Mouse (Mus musculus) liver, postnatal 0 days (tissue): ENCODE results near the gene Pkhd1. TPM values are rescaled to one million over a fixed set of nuclear protein-coding genes. Genes with fewer than 3 reads are reported as not detected.

Source experiments
- ATAC-seq: fragments of 200-750 bp; cut with Nextera tagmentation; 2 replicates; pipeline ENCODE4 v1.8.0; 2017; ENCODE audit warnings: mild to moderate bottlenecking, moderate library complexity
- DNase-seq: peaks from one replicate; pipeline ENCODE4 v3.0.0-alpha.2; 2016
- H3K27ac ChIP-seq: fragments of 300-500 bp; sonication (generic); 2 replicates; pipeline ENCODE4 v1.5.1; 2014; ENCODE audit warnings: antibody characterized with exemption, moderate library complexity, mild to moderate bottlenecking, low read depth
- H3K27me3 ChIP-seq: fragments of 300-500 bp; sonication (generic); 2 replicates; pipeline ENCODE4 v1.6.1; 2014; ENCODE audit warnings: low read length, control low read depth, mixed read lengths; ENCODE audit not compliant: insufficient read depth
- H3K36me3 ChIP-seq: fragments of 300-500 bp; sonication (generic); replicated peaks from 2 replicates; pipeline ENCODE4 v1.6.1; 2014; ENCODE audit warnings: mild to moderate bottlenecking, control low read depth, low read length, moderate library complexity, mixed read lengths; ENCODE audit not compliant: insufficient read depth
- H3K4me1 ChIP-seq: fragments of 300-500 bp; sonication (generic); 2 replicates; pipeline ENCODE4 v1.6.1; 2014; ENCODE audit warnings: antibody characterized with exemption, mild to moderate bottlenecking, control low read depth; ENCODE audit not compliant: insufficient read depth
- H3K4me2 ChIP-seq: fragments of 300-500 bp; sonication (generic); 2 replicates; pipeline ENCODE4 v1.6.1; 2014; ENCODE audit warnings: low read depth, mild to moderate bottlenecking, low read length, moderate library complexity, mixed read lengths
- H3K4me3 ChIP-seq: fragments of 300-500 bp; sonication (generic); 2 replicates; pipeline ENCODE4 v1.5.1; 2014; ENCODE audit warnings: low read depth, low read length
- H3K9ac ChIP-seq: fragments of 300-500 bp; sonication (generic); replicated peaks from 2 replicates; pipeline ENCODE4 v1.6.1; 2014; ENCODE audit warnings: mild to moderate bottlenecking, moderate library complexity
- H3K9me3 ChIP-seq: fragments of 300-500 bp; sonication (generic); 2 replicates; pipeline ENCODE4 v1.6.1; 2016; ENCODE audit warnings: mild to moderate bottlenecking, control low read depth, low read length, mixed read lengths
- CTCF ChIP-seq: sonication (generic); IDR thresholded peaks from 2 replicates; pipeline ENCODE4 v1.5.1; 2016; ENCODE audit warnings: antibody characterized with exemption, low read depth
- EP300 ChIP-seq: IDR thresholded peaks from 2 replicates; pipeline ENCODE4 v1.6.1; 2016; ENCODE audit warnings: antibody characterized with exemption, low read depth, mild to moderate bottlenecking
- whole genome bisulfite sequencing: fragments of 180-500 bp; shearing (Covaris S2); extraction: QIAGEN DNeasy Blood & Tissue Kit; methylation state at CpG from one replicate; pipeline ENCODE4 v1.1.7; 2014; ENCODE audit not compliant: insufficient replicate concordance; 5-methylcytosine and 5-hydroxymethylcytosine counted together
- polyA plus RNA-seq: library from polyadenylated mRNA; unstranded; fragments of >200 nt; fragmentation: Nextera tagmentation; extraction: Ambion mirVana; gene quantifications from 2 replicates; pipeline ENCODE4 v1.2.1, GENCODE M21; 2015

The Pkhd1 gene
- polyA plus RNA-seq, 1 experiment from 2014 or later, result 0.58 TPM

GRCm38 (mm10) chr1:20150016-20150415 is 467.8 kb downstream of the Pkhd1 start:
- Histone ChIP-seq H3K4me2 (no peak overlapping the region), H3K27me3 (no peaks in the 10 kb centered on the region), H3K27ac (no peak overlapping the region), H3K36me3 (no peaks in the 10 kb centered on the region), H3K4me1 (no peaks in the 10 kb centered on the region), H3K4me3 (no peak overlapping the region), H3K9ac (no peak overlapping the region), H3K9me3 (no peaks in the 10 kb centered on the region)
- ATAC-seq (peak; percentile 48), DNase-seq (no peak)
- WGBS, result 50% methylated on average over 2 of the region's 2 CpGs
- TF ChIP-seq CTCF, result no peak
- TF ChIP-seq EP300, result no peak

- H3K27me3 ChIP-seq, result no peaks in the 10 kb centered on the region
- ATAC-seq (no peak), DNase-seq (no peak)
- TF ChIP-seq EP300 (no peak), CTCF (no peak)
- no peak overlapping the region for H3K27ac ChIP-seq
- H3K9ac ChIP-seq, result no peak overlapping the region
- H3K9me3 ChIP-seq, result no peaks in the 10 kb centered on the region
- WGBS, result 69% methylated on average over 3 of the region's 3 CpGs
- H3K4me3 ChIP-seq, result no peak overlapping the region
- no peaks in the 10 kb centered on the region for H3K4me1 ChIP-seq
- H3K36me3 ChIP-seq, result no peaks in the 10 kb centered on the region
- H3K4me2 ChIP-seq, result no peak overlapping the region
Measured at GRCm38 (mm10) chr1:20136205-20136604, 481.7 kb downstream of the Pkhd1 start.

GRCm38 (mm10) chr1:20135065-20135618 is 482.7 kb downstream of the Pkhd1 start:
- ATAC-seq, result no peak
- H3K9ac ChIP-seq, result no peak overlapping the region
- no peak for DNase-seq
- H3K9me3 ChIP-seq, result no peaks in the 10 kb centered on the region
- no peak overlapping the region for H3K4me3 ChIP-seq
- 56% methylated on average over 4 of the region's 4 CpGs for whole genome bisulfite sequencing
- TF ChIP-seq CTCF (no peak), EP300 (no peak)
- H3K27ac ChIP-seq, result no peak overlapping the region
- no peak overlapping the region for H3K4me2 ChIP-seq
- no peaks in the 10 kb centered on the region for H3K27me3 ChIP-seq
- H3K36me3 ChIP-seq, result no peaks in the 10 kb centered on the region
- no peaks in the 10 kb centered on the region for H3K4me1 ChIP-seq

GRCm38 (mm10) chr1:20133636-20134035 is 484.2 kb downstream of the Pkhd1 start:
- H3K4me2 ChIP-seq, result no peak overlapping the region
- WGBS, result 83% methylated on average over 4 of the region's 4 CpGs
- H3K36me3 ChIP-seq, result no peaks in the 10 kb centered on the region
- no peak overlapping the region for H3K9ac ChIP-seq
- no peak for DNase-seq
- no peaks in the 10 kb centered on the region for H3K9me3 ChIP-seq
- H3K27me3 ChIP-seq, result no peaks in the 10 kb centered on the region
- H3K27ac ChIP-seq, result no peak overlapping the region
- no peaks in the 10 kb centered on the region for H3K4me1 ChIP-seq
- H3K4me3 ChIP-seq, result no peak overlapping the region
- no peak for TF ChIP-seq CTCF
- no peak for TF ChIP-seq EP300
- ATAC-seq, result no peak

GRCm38 (mm10) chr1:20131786-20132596 is 485.9 kb downstream of the Pkhd1 start:
- TF ChIP-seq CTCF (no peak), EP300 (peak; percentile 27; the same call in 1 of the 2 replicates)
- no peak overlapping the region for H3K9ac ChIP-seq
- H3K4me3 ChIP-seq, result no peak overlapping the region
- H3K4me2 ChIP-seq, result peak overlapping the region; percentile 43; the same call in 1 of the 2 replicates
- peak overlapping the region; percentile 77 for H3K27ac ChIP-seq
- H3K27me3 ChIP-seq, result no peaks in the 10 kb centered on the region
- H3K9me3 ChIP-seq, result no peaks in the 10 kb centered on the region
- DNase-seq (peak; percentile 27), ATAC-seq (peak; percentile 98)
- WGBS, result 59% methylated on average over 6 of the region's 6 CpGs
- H3K4me1 ChIP-seq, result no peaks in the 10 kb centered on the region
- no peaks in the 10 kb centered on the region for H3K36me3 ChIP-seq

GRCm38 (mm10) chr1:20117331-20117730 is 500.5 kb downstream of the Pkhd1 start:
- DNase-seq, result no peak
- no peaks in the 10 kb centered on the region for H3K27me3 ChIP-seq
- H3K27ac ChIP-seq, result no peak overlapping the region
- TF ChIP-seq CTCF, result no peak
- no peak for TF ChIP-seq EP300
- H3K9me3 ChIP-seq, result no peaks in the 10 kb centered on the region
- no peak for ATAC-seq
- H3K4me3 ChIP-seq, result no peak overlapping the region
- H3K4me2 ChIP-seq, result no peak overlapping the region
- H3K4me1 ChIP-seq, result no peaks in the 10 kb centered on the region
- no peak overlapping the region for H3K9ac ChIP-seq
- 61% methylated on average over 1 of the region's 1 CpGs for WGBS
- no peaks in the 10 kb centered on the region for H3K36me3 ChIP-seq
